Mouse (Mus musculus) limb, embryonic 12.5 days (tissue): ENCODE results near the gene Slc4a10. TPM values are rescaled to one million over a fixed set of nuclear protein-coding genes. Genes with fewer than 3 reads are reported as not detected.

ENCODE experiments used
- ATAC-seq: fragments of 200-750 bp; cut with Nextera tagmentation; 2 replicates; pipeline ENCODE4 v1.8.0; 2017; ENCODE audit warnings: low read depth, moderate TSS enrichment; ENCODE audit not compliant: insufficient number of reproducible peaks, insufficient read depth, low FRiP score, low TSS enrichment
- H3K27ac ChIP-seq: fragments of 300-500 bp; sonication (generic); 2 replicates; pipeline ENCODE4 v1.5.1; 2016; ENCODE audit warnings: mild to moderate bottlenecking, moderate library complexity
- H3K27me3 ChIP-seq: fragments of 300-500 bp; sonication (generic); 2 replicates; pipeline ENCODE4 v1.6.1; 2016; ENCODE audit warnings: mild to moderate bottlenecking, moderate library complexity
- H3K36me3 ChIP-seq: fragments of 300-500 bp; sonication (generic); 2 replicates; pipeline ENCODE4 v1.6.1; 2016; ENCODE audit warnings: mild to moderate bottlenecking, moderate library complexity
- H3K4me1 ChIP-seq: fragments of 300-500 bp; sonication (generic); replicated peaks from 2 replicates; pipeline ENCODE4 v1.6.1; 2016
- H3K4me2 ChIP-seq: fragments of 300-500 bp; sonication (generic); 2 replicates; pipeline ENCODE4 v1.6.1; 2016; ENCODE audit warnings: mild to moderate bottlenecking, moderate library complexity
- H3K4me3 ChIP-seq: fragments of 300-500 bp; sonication (generic); replicated peaks from 2 replicates; pipeline ENCODE4 v1.5.1; 2016; ENCODE audit warnings: mild to moderate bottlenecking
- H3K9ac ChIP-seq: fragments of 300-500 bp; sonication (generic); replicated peaks from 2 replicates; pipeline ENCODE4 v1.6.1; 2016; ENCODE audit warnings: mild to moderate bottlenecking, moderate library complexity
- H3K9me3 ChIP-seq: fragments of 300-500 bp; sonication (generic); 2 replicates; pipeline ENCODE4 v1.6.1; 2016; ENCODE audit warnings: mild to moderate bottlenecking, moderate library complexity
- WGBS: fragments of 180-500 bp; shearing (Covaris S2); methylation state at CpG from one replicate; pipeline ENCODE4 v1.1.7; 2016; 5-methylcytosine and 5-hydroxymethylcytosine counted together
- polyA plus RNA-seq: library from polyadenylated mRNA; unstranded; fragments of >200 nt; fragmentation: Nextera tagmentation; extraction: Ambion mirVana; gene quantifications from 2 replicates; pipeline ENCODE4 v1.2.1, GENCODE M21; 2016

Slc4a10 gene
- polyA plus RNA-seq, 1 experiment from 2014 or later: not detected

GRCm38 (mm10) chr2:62347762-62348161 is 301.5 kb downstream of the Slc4a10 start:
- ATAC-seq: no peak
- Histone ChIP-seq H3K27me3 (no peaks in the 10 kb centered on the region), H3K9ac (no peak overlapping the region), H3K4me2 (no peak overlapping the region), H3K27ac (no peak overlapping the region), H3K9me3 (no peaks in the 10 kb centered on the region), H3K4me1 (no peaks in the 10 kb centered on the region), H3K36me3 (no peaks in the 10 kb centered on the region), H3K4me3 (no peak overlapping the region)
- WGBS: 91% methylated on average over 9 of the region's 9 CpGs

GRCm38 (mm10) chr2:62352035-62352434 is 305.8 kb downstream of the Slc4a10 start:
- no peak overlapping the region for H3K4me2 ChIP-seq
- ATAC-seq: no peak
- no peak overlapping the region for H3K27ac ChIP-seq
- no peaks in the 10 kb centered on the region for H3K36me3 ChIP-seq
- no peaks in the 10 kb centered on the region for H3K9me3 ChIP-seq
- H3K4me1 ChIP-seq: 0 out of 2 replicates have a peak, but pooled peaks cover 4% of the 10 kb centered on the region
- no peak overlapping the region for H3K9ac ChIP-seq
- no peaks in the 10 kb centered on the region for H3K27me3 ChIP-seq
- H3K4me3 ChIP-seq: no peak overlapping the region
- WGBS: 84% methylated on average over 3 of the region's 3 CpGs

- H3K4me3 ChIP-seq: no peak overlapping the region
- no peaks in the 10 kb centered on the region for H3K27me3 ChIP-seq
- no peak overlapping the region for H3K9ac ChIP-seq
- no peak overlapping the region for H3K27ac ChIP-seq
- H3K9me3 ChIP-seq: no peaks in the 10 kb centered on the region
- H3K36me3 ChIP-seq: no peaks in the 10 kb centered on the region
- no peak overlapping the region for H3K4me2 ChIP-seq
- 0 out of 2 replicates have a peak, but pooled peaks cover 4% of the 10 kb centered on the region for H3K4me1 ChIP-seq
- no peak for ATAC-seq
- 49% methylated on average over 6 of the region's 6 CpGs for WGBS
Measured at GRCm38 (mm10) chr2:62355766-62356165, 309.5 kb downstream of the Slc4a10 start.

- ATAC-seq: no peak
- H3K4me3 ChIP-seq: no peak overlapping the region
- H3K4me2 ChIP-seq: no peak overlapping the region
- WGBS: 83% methylated on average over 14 of the region's 14 CpGs
- 0 out of 2 replicates have a peak, but pooled peaks cover 4% of the 10 kb centered on the region for H3K4me1 ChIP-seq
- no peaks in the 10 kb centered on the region for H3K27me3 ChIP-seq
- H3K9ac ChIP-seq: no peak overlapping the region
- no peaks in the 10 kb centered on the region for H3K36me3 ChIP-seq
- no peak overlapping the region for H3K27ac ChIP-seq
- no peaks in the 10 kb centered on the region for H3K9me3 ChIP-seq
Measured at GRCm38 (mm10) chr2:62356606-62357005, 310.3 kb downstream of the Slc4a10 start.

- H3K9ac ChIP-seq: no peak overlapping the region
- 85% methylated on average over 7 of the region's 7 CpGs for WGBS
- H3K4me1 ChIP-seq: 0 out of 2 replicates have a peak, but pooled peaks cover 4% of the 10 kb centered on the region
- no peak overlapping the region for H3K27ac ChIP-seq
- no peaks in the 10 kb centered on the region for H3K27me3 ChIP-seq
- no peak overlapping the region for H3K4me3 ChIP-seq
- H3K4me2 ChIP-seq: no peak overlapping the region
- no peaks in the 10 kb centered on the region for H3K9me3 ChIP-seq
- ATAC-seq: no peak
- H3K36me3 ChIP-seq: no peaks in the 10 kb centered on the region
Measured at GRCm38 (mm10) chr2:62357259-62357658, 311.0 kb downstream of the Slc4a10 start.

- no peak overlapping the region for H3K4me3 ChIP-seq
- H3K4me1 ChIP-seq: 0 out of 2 replicates have a peak, but pooled peaks cover under 1% of the 10 kb centered on the region
- H3K36me3 ChIP-seq: no peaks in the 10 kb centered on the region
- no peak overlapping the region for H3K9ac ChIP-seq
- no peak overlapping the region for H3K4me2 ChIP-seq
- no peaks in the 10 kb centered on the region for H3K9me3 ChIP-seq
- ATAC-seq: no peak
- no peak overlapping the region for H3K27ac ChIP-seq
- WGBS: 83% methylated on average over 6 of the region's 6 CpGs
- no peaks in the 10 kb centered on the region for H3K27me3 ChIP-seq
Measured at GRCm38 (mm10) chr2:62360872-62361271, 314.6 kb downstream of the Slc4a10 start.

- H3K4me2 ChIP-seq: no peak overlapping the region
- H3K4me1 ChIP-seq: no peaks in the 10 kb centered on the region
- ATAC-seq: no peak
- H3K27me3 ChIP-seq: no peaks in the 10 kb centered on the region
- no peaks in the 10 kb centered on the region for H3K36me3 ChIP-seq
- H3K27ac ChIP-seq: no peak overlapping the region
- WGBS: 81% methylated on average over 3 of the region's 3 CpGs
- no peak overlapping the region for H3K4me3 ChIP-seq
- no peak overlapping the region for H3K9ac ChIP-seq
- no peaks in the 10 kb centered on the region for H3K9me3 ChIP-seq
Measured at GRCm38 (mm10) chr2:62361514-62361913, 315.3 kb downstream of the Slc4a10 start.

GRCm38 (mm10) chr2:62362211-62362610 is 315.9 kb downstream of the Slc4a10 start:
- no peak for ATAC-seq
- no peak overlapping the region for H3K4me3 ChIP-seq
- H3K27ac ChIP-seq: no peak overlapping the region
- WGBS: 92% methylated on average over 9 of the region's 9 CpGs
- no peak overlapping the region for H3K9ac ChIP-seq
- no peaks in the 10 kb centered on the region for H3K27me3 ChIP-seq
- no peak overlapping the region for H3K4me2 ChIP-seq
- H3K4me1 ChIP-seq: no peaks in the 10 kb centered on the region
- H3K36me3 ChIP-seq: no peaks in the 10 kb centered on the region
- no peaks in the 10 kb centered on the region for H3K9me3 ChIP-seq

GRCm38 (mm10) chr2:62363606-62364005 is 317.3 kb downstream of the Slc4a10 start:
- no peak overlapping the region for H3K27ac ChIP-seq

GRCm38 (mm10) chr2:62368349-62369053 is 322.2 kb downstream of the Slc4a10 start:
- Histone ChIP-seq H3K27me3 (no peaks in the 10 kb centered on the region), H3K4me2 (no peak overlapping the region), H3K4me1 (no peaks in the 10 kb centered on the region), H3K9ac (no peak overlapping the region), H3K27ac (no peak overlapping the region), H3K36me3 (no peaks in the 10 kb centered on the region), H3K9me3 (no peaks in the 10 kb centered on the region), H3K4me3 (no peak overlapping the region)
- 74% methylated on average over 5 of the region's 5 CpGs for WGBS
- no peak for ATAC-seq

More at GRCm38 (mm10) chr2:62363606-62364005, 317.3 kb downstream of the Slc4a10 start:
- no peaks in the 10 kb centered on the region for H3K9me3 ChIP-seq
- WGBS: 86% methylated on average over 4 of the region's 4 CpGs
- no peak overlapping the region for H3K4me2 ChIP-seq
- H3K27me3 ChIP-seq: no peaks in the 10 kb centered on the region
- no peaks in the 10 kb centered on the region for H3K4me1 ChIP-seq
- no peak overlapping the region for H3K9ac ChIP-seq
- no peak overlapping the region for H3K4me3 ChIP-seq
- ATAC-seq: no peak
- no peaks in the 10 kb centered on the region for H3K36me3 ChIP-seq

GRCm38 (mm10) chr2:62370048-62370447 is 323.8 kb downstream of the Slc4a10 start:
- WGBS: 77% methylated on average over 2 of the region's 2 CpGs
- no peak for ATAC-seq

GRCm38 (mm10) chr2:62373692-62374091 is 327.4 kb downstream of the Slc4a10 start:
- no peaks in the 10 kb centered on the region for H3K27me3 ChIP-seq
- H3K36me3 ChIP-seq: no peaks in the 10 kb centered on the region
- H3K27ac ChIP-seq: no peak overlapping the region
- H3K4me1 ChIP-seq: no peaks in the 10 kb centered on the region
- H3K4me2 ChIP-seq: no peak overlapping the region
- H3K4me3 ChIP-seq: no peak overlapping the region
- WGBS: 75% methylated on average over 11 of the region's 11 CpGs
- no peak for ATAC-seq
- no peak overlapping the region for H3K9ac ChIP-seq
- H3K9me3 ChIP-seq: no peaks in the 10 kb centered on the region

More at GRCm38 (mm10) chr2:62370048-62370447, 323.8 kb downstream of the Slc4a10 start:
- Histone ChIP-seq H3K27me3 (no peaks in the 10 kb centered on the region), H3K4me3 (no peak overlapping the region), H3K4me1 (no peaks in the 10 kb centered on the region), H3K9me3 (no peaks in the 10 kb centered on the region), H3K4me2 (no peak overlapping the region), H3K9ac (no peak overlapping the region), H3K27ac (no peak overlapping the region), H3K36me3 (no peaks in the 10 kb centered on the region)
